19 mouse cellular contexts compared by ENCODE assay signal in the genomic region with DNA sequence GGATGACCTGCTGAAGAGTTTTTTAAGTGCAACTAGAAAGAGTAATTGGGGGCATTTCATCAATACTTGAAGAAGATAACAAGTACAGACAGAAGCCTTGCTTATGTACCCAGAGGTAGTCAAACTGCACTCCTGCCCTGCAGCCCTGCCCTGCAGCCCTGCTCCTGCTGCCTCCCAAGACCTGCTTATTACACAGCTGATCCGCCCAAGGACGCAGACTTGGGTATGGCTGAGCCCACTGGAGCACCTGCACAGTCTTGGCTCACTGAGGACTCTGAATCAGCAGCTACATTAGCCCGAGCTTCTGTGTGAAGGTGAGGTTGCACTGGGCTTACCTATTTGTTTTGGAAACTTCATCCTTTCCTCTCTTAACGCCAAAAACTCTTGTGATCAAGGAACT.
DNase-seq lines count a peak whose midpoint lies in the region; ATAC-seq lines count a peak whose summit lies in the region.
"Had no signal": no experiment of that assay in that cellular context is flagged by ENCODE, and none has a peak within 500 bp of the region (broad histone marks: within the 10 kb centered on the region; RNA-seq: fewer than 3 reads in every experiment).

No protein-coding gene starts in this region.

- no peak overlapping the region for H3K9ac ChIP-seq in stomach, embryonic 16.5 days (ENCODE audit: low read length)
- H3K9ac ChIP-seq: embryonic facial prominence, embryonic 13.5 days; embryonic facial prominence, embryonic 15.5 days; forebrain, embryonic 13.5 days; forebrain, embryonic 15.5 days; forebrain, postnatal 0 days had no signal

- H3K4me3 ChIP-seq in stomach, embryonic 16.5 days (replicated peaks; ENCODE audit: low read length) = no peak overlapping the region
- H3K4me3 ChIP-seq: embryonic facial prominence, embryonic 13.5 days; embryonic facial prominence, embryonic 15.5 days; forebrain, embryonic 13.5 days; forebrain, embryonic 15.5 days had no signal

- DNase-seq in heart, adult 11 months = peak; percentile 79
- no peak for DNase-seq in heart, adult 9 months (ENCODE audit: low spot score in 2 of 2)
- no peak for DNase-seq in cerebellum, postnatal 25 days
- DNase-seq in kidney, postnatal 4 days = no peak
- DNase-seq: adrenal gland, adult 8-10 months; adrenal gland, postnatal 14 days; adrenal gland, postnatal 36 days; B cell, adult 2 months; cerebellum, adult 11-12 months; cerebellum, postnatal 36 days had no signal

- WGBS in stomach, embryonic 16.5 days = 72% methylated on average over 4 of the region's 4 CpGs

- no peaks in the 10 kb centered on the region for H3K27me3 ChIP-seq in stomach, embryonic 16.5 days (ENCODE audit: control insufficient read depth, insufficient read depth, low read length)
- H3K27me3 ChIP-seq: CH12.LX; embryonic facial prominence, embryonic 13.5 days; embryonic facial prominence, embryonic 15.5 days; forebrain, embryonic 13.5 days; forebrain, embryonic 15.5 days; Patski had no signal

- H3K4me2 ChIP-seq in stomach, embryonic 16.5 days (ENCODE audit: low read depth, low read length) = no peak overlapping the region
- H3K4me2 ChIP-seq: embryonic facial prominence, embryonic 13.5 days; embryonic facial prominence, embryonic 15.5 days; forebrain, embryonic 13.5 days; forebrain, embryonic 15.5 days had no signal

- peak; percentile 50; the same call in 1 of the 2 replicates for ATAC-seq in stomach, embryonic 16.5 days (ENCODE audit: insufficient read depth, low FRiP score)
- ATAC-seq: activated CD4-positive, CD25-positive, alpha-beta regulatory T cell, adult 4 months; forebrain, embryonic 13.5 days; Patski had no signal

- peaks cover 21% of the 10 kb centered on the region; the same call in 1 of the 2 replicates for H3K36me3 ChIP-seq in stomach, embryonic 16.5 days (ENCODE audit: control insufficient read depth, insufficient read depth, low read length)

- no peaks in the 10 kb centered on the region for H3K4me1 ChIP-seq in stomach, embryonic 16.5 days (ENCODE audit: control insufficient read depth, insufficient read depth, low read length)
- H3K4me1 ChIP-seq: embryonic facial prominence, embryonic 13.5 days; embryonic facial prominence, embryonic 15.5 days; forebrain, embryonic 13.5 days; forebrain, embryonic 15.5 days had no signal

- H3K9me3 ChIP-seq in stomach, embryonic 16.5 days (replicated peaks; ENCODE audit: control insufficient read depth, low read length) = peaks cover 6% of the 10 kb centered on the region; the same call in 1 of the 2 replicates
- H3K9me3 ChIP-seq: embryonic facial prominence, embryonic 13.5 days; embryonic facial prominence, embryonic 15.5 days; forebrain, embryonic 13.5 days; forebrain, embryonic 15.5 days had no signal

- peak overlapping the region; percentile 28; the same call in 1 of the 2 replicates for H3K27ac ChIP-seq in stomach, embryonic 16.5 days (ENCODE audit: low read length)
- H3K27ac ChIP-seq: embryonic facial prominence, embryonic 13.5 days; embryonic facial prominence, embryonic 15.5 days; forebrain, embryonic 13.5 days; forebrain, embryonic 15.5 days had no signal
